Mouse (Mus musculus): ENCODE measurements around the gene Slc6a5.

The Slc6a5 gene

GRCm38 (mm10) chr7:49909850-49910249, at the start of gene Slc6a5:
TSS of gene Slc6a5 (plus strand) at chr7:49910146.
- DNase-seq, result no peak

- no peak for DNase-seq
Observed at GRCm38 (mm10) chr7:49861196-49861595, 48.8 kb upstream of the Slc6a5 start.

- DNase-seq, result no peak
Observed at GRCm38 (mm10) chr7:49863753-49864152, 46.2 kb upstream of the Slc6a5 start.

GRCm38 (mm10) chr7:49869656-49870055, 40.3 kb upstream of the Slc6a5 start:
- no peak for DNase-seq

- DNase-seq, result no peak
Observed at GRCm38 (mm10) chr7:49870276-49870675, 39.7 kb upstream of the Slc6a5 start.

GRCm38 (mm10) chr7:49877307-49877706, 32.6 kb upstream of the Slc6a5 start:
- no peak for DNase-seq

GRCm38 (mm10) chr7:49879051-49879450, 30.9 kb upstream of the Slc6a5 start:
- DNase-seq, result no peak

- no peak for DNase-seq
Observed at GRCm38 (mm10) chr7:49879998-49880707, 29.8 kb upstream of the Slc6a5 start.

GRCm38 (mm10) chr7:49882288-49882687, 27.7 kb upstream of the Slc6a5 start:
- no peak for DNase-seq

- DNase-seq, result no peak
Observed at GRCm38 (mm10) chr7:49882694-49883389, 27.1 kb upstream of the Slc6a5 start.

GRCm38 (mm10) chr7:49887776-49888390, 22.1 kb upstream of the Slc6a5 start:
- no peak for DNase-seq

GRCm38 (mm10) chr7:49894786-49895185, 15.2 kb upstream of the Slc6a5 start:
- no peak for DNase-seq

- no peak for DNase-seq
Observed at GRCm38 (mm10) chr7:49895296-49895695, 14.7 kb upstream of the Slc6a5 start.

GRCm38 (mm10) chr7:49902003-49902552, 7.9 kb upstream of the Slc6a5 start:
- no peak for DNase-seq

- DNase-seq, result no peak
Observed at GRCm38 (mm10) chr7:49907191-49908171, 2.5 kb upstream of the Slc6a5 start.

GRCm38 (mm10) chr7:49908181-49908855, 1.6 kb upstream of the Slc6a5 start:
- DNase-seq, result no peak

- DNase-seq, result no peak
Observed at GRCm38 (mm10) chr7:49908990-49909411, 945 bp upstream of the Slc6a5 start.

GRCm38 (mm10) chr7:49910361-49910760, 415 bp downstream of the Slc6a5 start:
- DNase-seq, result no peak

GRCm38 (mm10) chr7:49911147-49911946, 1.4 kb downstream of the Slc6a5 start:
- no peak for DNase-seq

GRCm38 (mm10) chr7:49911947-49912262, 2.0 kb downstream of the Slc6a5 start:
- DNase-seq, result no peak

- no peak for DNase-seq
Observed at GRCm38 (mm10) chr7:49913164-49913563, 3.2 kb downstream of the Slc6a5 start.
